Mouse (Mus musculus): ENCODE measurements around the gene Nipal4. TPM values are rescaled to one million over a fixed set of nuclear protein-coding genes. Genes with fewer than 3 reads are reported as not detected.

Gene Nipal4
- polyA plus RNA-seq, 1 experiment from 2014 or later: 0.43 TPM

DNA sequence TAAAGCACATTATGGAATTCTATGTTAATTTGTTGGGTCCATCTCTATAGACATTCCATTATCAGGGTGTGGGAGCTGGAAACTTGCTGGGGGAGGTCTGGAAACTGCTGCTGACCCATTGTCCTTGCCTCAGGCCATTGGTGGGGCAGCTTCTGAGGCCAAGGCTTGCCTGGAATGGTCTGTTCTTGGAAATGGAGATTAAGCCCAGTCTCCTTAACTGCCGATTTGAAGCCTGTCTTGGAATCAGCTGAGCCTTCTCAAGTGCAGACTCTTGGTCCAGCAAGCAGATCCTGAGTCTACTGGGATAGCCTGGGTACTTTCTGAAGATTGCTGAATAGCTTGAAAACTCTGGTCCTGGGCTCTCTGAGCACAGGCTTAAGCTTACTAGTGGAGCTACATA is 59.3 kb downstream of the Nipal4 start:
- Histone ChIP-seq H3K36me3 (0 out of 2 replicates have a peak, but pooled peaks cover 4% of the 10 kb centered on the region), H3K4me1 (replicated peaks) (0 out of 2 replicates have a peak, but pooled peaks cover 4% of the 10 kb centered on the region), H3K9me3 (no peaks in the 10 kb centered on the region), H3K27me3 (no peaks in the 10 kb centered on the region), H3K4me2 (no peak overlapping the region), H3K9ac (no peak overlapping the region), H3K4me3 (no peak overlapping the region), H3K27ac (replicated peaks) (no peak overlapping the region)
- no peak for ATAC-seq (ENCODE audit: low FRiP score, low read depth)
- WGBS: 96% methylated on average over 1 of the region's 1 CpGs

DNA sequence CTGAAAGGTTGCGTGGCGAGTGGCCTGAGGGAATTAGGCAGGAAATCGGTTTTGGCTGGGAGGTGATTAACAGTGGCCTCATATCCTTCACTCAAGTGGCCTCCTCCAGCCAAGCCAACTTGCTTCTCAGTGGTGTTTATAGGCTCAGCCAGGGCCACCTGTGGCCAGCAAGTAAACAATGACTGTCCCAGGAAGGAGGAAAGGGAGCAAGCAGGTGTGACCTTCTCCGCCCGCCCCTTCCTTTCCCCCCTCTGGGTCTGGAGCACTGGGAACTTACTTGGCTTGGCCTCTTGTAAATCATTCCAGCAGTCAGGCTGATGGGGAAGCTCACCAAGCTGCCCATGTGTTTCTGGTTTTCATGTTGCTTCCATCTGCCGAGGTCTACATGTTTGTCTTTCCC is 64.2 kb downstream of the Nipal4 start:
- no peak for ATAC-seq (ENCODE audit: low FRiP score, low read depth)
- Histone ChIP-seq H3K9ac (no peak overlapping the region), H3K4me2 (no peak overlapping the region), H3K27me3 (no peaks in the 10 kb centered on the region), H3K27ac (replicated peaks) (no peak overlapping the region), H3K4me3 (no peak overlapping the region), H3K9me3 (no peaks in the 10 kb centered on the region), H3K4me1 (replicated peaks) (no peaks in the 10 kb centered on the region), H3K36me3 (peaks cover 20% of the 10 kb centered on the region)
- 86% methylated on average over 6 of the region's 6 CpGs for WGBS

Small RNA genes lying within 50 kb of the gene (microRNA-seq; reads per million reads assigned to microRNA genes)
- not detected for gene Mir7239
- not detected for gene Mir8100

Other genes with a start within 250 kb of the Nipal4 start
- gene Lsm11, start 221.6 kb downstream of the Nipal4 start, polyA plus RNA-seq (2015; fragmentation: Nextera tagmentation; extraction: Ambion mirVana): 24.6 and 25.4 TPM in 2 replicates
- gene Thg1l, start 211.0 kb downstream of the Nipal4 start, polyA plus RNA-seq (2015; fragmentation: Nextera tagmentation; extraction: Ambion mirVana): 9.1 and 10.0 TPM in 2 replicates
- gene Sox30, start 186.2 kb downstream of the Nipal4 start, polyA plus RNA-seq (2015; fragmentation: Nextera tagmentation; extraction: Ambion mirVana): 0.13 and 0.16 TPM in 2 replicates
- 5.6 and 7.1 TPM in 2 replicates for gene Gm12166, start 114.2 kb downstream of the Nipal4 start, polyA plus RNA-seq (2015; fragmentation: Nextera tagmentation; extraction: Ambion mirVana)
- gene Adam19, start 110.5 kb downstream of the Nipal4 start, polyA plus RNA-seq (2015; fragmentation: Nextera tagmentation; extraction: Ambion mirVana): 12.0 and 12.6 TPM in 2 replicates
- 3.1 and 3.6 TPM in 2 replicates for gene Fndc9, start 69.0 kb upstream of the Nipal4 start, polyA plus RNA-seq (2015; fragmentation: Nextera tagmentation; extraction: Ambion mirVana)
- 90.3 and 95.4 TPM in 2 replicates for gene Cyfip2, start 146.4 kb upstream of the Nipal4 start, polyA plus RNA-seq (2015; fragmentation: Nextera tagmentation; extraction: Ambion mirVana)
- gene Itk, start 223.0 kb upstream of the Nipal4 start, polyA plus RNA-seq (2015; fragmentation: Nextera tagmentation; extraction: Ambion mirVana): not detected in 2 replicates
- not detected in 2 replicates for gene Fam71b, start 230.1 kb upstream of the Nipal4 start, polyA plus RNA-seq (2015; fragmentation: Nextera tagmentation; extraction: Ambion mirVana)